Mouse (Mus musculus) MEL (cell line): ENCODE measurements at regions not wholly inside any gene's neighbourhood (a gene's known extent, or its start where the extent isn't known, plus 50 kb on each side); places are given as distances from the start of the nearest gene placed in this dataset.

Experiments
- DNase-seq: peaks from one replicate; pipeline ENCODE4 v3.0.0; 2011; ENCODE audit warnings: low read depth, low spot score
- H3K27ac ChIP-seq: 2 replicates; pipeline ENCODE4 v1.5.1; 2012; ENCODE audit warnings: low read depth, mild to moderate bottlenecking, control low read depth, low read length, moderate library complexity; ENCODE audit not compliant: control insufficient read depth
- H3K27me3 ChIP-seq, 2 experiments: fragments of 150-350 bp in 1 of 2; sonication (generic) in 1 of 2; 2 replicates each; pipeline ENCODE4 v1.6.1; 2012; ENCODE audit warnings: low read length in 2 of 2, mild to moderate bottlenecking in 2 of 2, improper control_type of control experiment in 1 of 2, moderate library complexity in 1 of 2; ENCODE audit not compliant: insufficient read depth in 2 of 2, control insufficient read depth in 1 of 2
- H3K36me3 ChIP-seq, 2 experiments: 2 replicates each; pipeline ENCODE4 v1.6.1; 2012 to 2014; ENCODE audit warnings: low read length in 2 of 2, improper control_type of control experiment in 1 of 2, inconsistent platforms in 1 of 2, mild to moderate bottlenecking in 1 of 2; ENCODE audit not compliant: insufficient read depth in 2 of 2, control insufficient read depth in 1 of 2
- H3K4me1 ChIP-seq, 2 experiments: fragments of 150-350 bp in 1 of 2; sonication (generic) in 1 of 2; 2 replicates each; pipeline ENCODE4 v1.6.1; 2012; ENCODE audit warnings: low read length in 2 of 2, improper control_type of control experiment in 1 of 2, mild to moderate bottlenecking in 1 of 2; ENCODE audit not compliant: insufficient read depth in 2 of 2, control insufficient read depth in 1 of 2
- H3K4me3 ChIP-seq, 2 experiments: fragments of 150-350 bp in 1 of 2; sonication (generic) in 1 of 2; 2 replicates each; pipeline ENCODE4 v1.5.1; 2012; ENCODE audit warnings: low read depth in 2 of 2, low read length in 2 of 2, mild to moderate bottlenecking in 2 of 2, moderate library complexity in 2 of 2, control low read depth in 1 of 2, improper control_type of control experiment in 1 of 2; ENCODE audit not compliant: control insufficient read depth in 1 of 2, insufficient read depth in 1 of 2
- H3K79me2 ChIP-seq: 2 replicates; pipeline ENCODE4 v1.6.1; 2012; ENCODE audit warnings: mild to moderate bottlenecking, low read length, moderate library complexity; ENCODE audit not compliant: control insufficient read depth, poor library complexity, insufficient read depth
- H3K9ac ChIP-seq: 2 replicates; pipeline ENCODE4 v1.6.1; 2012; ENCODE audit warnings: low read depth, mild to moderate bottlenecking, control low read depth, low read length, moderate library complexity; ENCODE audit not compliant: control insufficient read depth, poor library complexity, severe bottlenecking
- H3K9me3 ChIP-seq: fragments of 150-350 bp; sonication (generic); replicated peaks from 2 replicates; pipeline ENCODE4 v1.6.1; 2012; ENCODE audit warnings: mild to moderate bottlenecking, low read length, improper control_type of control experiment, moderate library complexity; ENCODE audit not compliant: insufficient read depth
- CHD1 ChIP-seq: IDR thresholded peaks from 2 replicates; pipeline ENCODE4 v1.6.1; 2012; ENCODE audit warnings: low read depth, mild to moderate bottlenecking, inconsistent platforms, low read length, improper control_type of control experiment
- CTCF ChIP-seq, 3 experiments: IDR thresholded peaks in 2 of 3; conservative IDR thresholded peaks in 1 of 3; 2 replicates each; pipeline ENCODE4 v1.5.1; 2011 to 2012; ENCODE audit warnings: low read length in 3 of 3, low read depth in 2 of 3, mild to moderate bottlenecking in 2 of 3, improper control_type of control experiment in 1 of 3, inconsistent platforms in 1 of 3, mixed read lengths in 1 of 3, moderate library complexity in 1 of 3; ENCODE audit not compliant: control insufficient read depth in 1 of 3, insufficient read depth in 1 of 3, poor library complexity in 1 of 3, severe bottlenecking in 1 of 3
- E2F4 ChIP-seq: IDR thresholded peaks from 2 replicates; pipeline ENCODE4 v1.6.1; 2011; ENCODE audit warnings: low read depth, low read length, improper control_type of control experiment, borderline replicate concordance
- EP300 ChIP-seq, 2 experiments: IDR thresholded peaks; 2 replicates each; pipeline ENCODE4 v1.6.1; 2011; ENCODE audit warnings: improper control_type of control experiment in 2 of 2, low read length in 2 of 2, low read depth in 1 of 2, mild to moderate bottlenecking in 1 of 2
- GABPA ChIP-seq: IDR thresholded peaks from 2 replicates; pipeline ENCODE4 v1.6.1; 2012; ENCODE audit warnings: low read depth, mild to moderate bottlenecking, inconsistent platforms, low read length, improper control_type of control experiment, moderate library complexity
- KAT2A ChIP-seq: conservative IDR thresholded peaks from 2 replicates; pipeline ENCODE4 v1.6.1; 2012; ENCODE audit warnings: low read depth, low read length, improper control_type of control experiment, inconsistent platforms
- MAFK ChIP-seq: IDR thresholded peaks from 2 replicates; pipeline ENCODE4 v1.6.1; 2011; ENCODE audit warnings: low read depth, mild to moderate bottlenecking, low read length, improper control_type of control experiment, borderline replicate concordance
- MAX ChIP-seq: IDR thresholded peaks from 2 replicates; pipeline ENCODE4 v1.6.1; 2011; ENCODE audit warnings: low read length, improper control_type of control experiment
- MAZ ChIP-seq: IDR thresholded peaks from 2 replicates; pipeline ENCODE4 v1.6.1; 2012; ENCODE audit warnings: low read depth, mild to moderate bottlenecking, inconsistent platforms, low read length, improper control_type of control experiment
- MEF2A ChIP-seq: IDR thresholded peaks from 2 replicates; pipeline ENCODE4 v1.6.1; 2014; ENCODE audit warnings: low read depth, mild to moderate bottlenecking, inconsistent platforms, low read length, improper control_type of control experiment; ENCODE audit not compliant: poor library complexity, insufficient replicate concordance, severe bottlenecking; ENCODE audit errors: extremely low read depth
- MYB ChIP-seq: IDR thresholded peaks from 2 replicates; pipeline ENCODE4 v1.6.1; 2011; ENCODE audit warnings: mild to moderate bottlenecking, low read depth, low read length, improper control_type of control experiment
- POLR2AphosphoS2 ChIP-seq: IDR thresholded peaks from 2 replicates; pipeline ENCODE4 v1.6.1; 2011; ENCODE audit warnings: low read length, improper control_type of control experiment
- POLR2AphosphoS5 ChIP-seq: IDR thresholded peaks from 2 replicates; pipeline ENCODE4 v1.6.1; 2012; ENCODE audit warnings: low read depth, borderline replicate concordance, mild to moderate bottlenecking, inconsistent platforms, low read length, moderate library complexity, mixed read lengths
- RAD21 ChIP-seq: IDR thresholded peaks from 2 replicates; pipeline ENCODE4 v1.6.1; 2011; ENCODE audit warnings: mild to moderate bottlenecking, low read depth, low read length, improper control_type of control experiment
- RCOR1 ChIP-seq: IDR thresholded peaks from 2 replicates; pipeline ENCODE4 v1.6.1; 2012; ENCODE audit warnings: low read depth, mild to moderate bottlenecking, inconsistent platforms, low read length, improper control_type of control experiment
- SIN3A ChIP-seq: IDR thresholded peaks from 2 replicates; pipeline ENCODE4 v1.6.1; 2012; ENCODE audit warnings: low read length, improper control_type of control experiment, inconsistent platforms
- UBTF ChIP-seq: IDR thresholded peaks from 2 replicates; pipeline ENCODE4 v1.6.1; 2012; ENCODE audit warnings: low read depth, mild to moderate bottlenecking, inconsistent platforms, low read length, improper control_type of control experiment, moderate library complexity, borderline replicate concordance; ENCODE audit not compliant: insufficient read depth
- USF2 ChIP-seq, 2 experiments: IDR thresholded peaks; 2 replicates each; pipeline ENCODE4 v1.6.1; 2011 to 2012; ENCODE audit warnings: improper control_type of control experiment in 2 of 2, low read length in 2 of 2, borderline replicate concordance in 1 of 2, inconsistent platforms in 1 of 2, low read depth in 1 of 2, mild to moderate bottlenecking in 1 of 2; ENCODE audit not compliant: insufficient read depth in 1 of 2
- ZMIZ1 ChIP-seq: IDR thresholded peaks from 2 replicates; pipeline ENCODE4 v1.6.1; 2012; ENCODE audit warnings: low read depth, mild to moderate bottlenecking, inconsistent platforms, low read length, improper control_type of control experiment, moderate library complexity

GRCm38 (mm10) chr4:100722532-100722931 is 53.9 kb upstream of the Cachd1 start:
- no peak for DNase-seq
- H3K36me3 ChIP-seq: no peaks in the 10 kb centered on the region
- H3K9ac ChIP-seq: no peak overlapping the region
- H3K27ac ChIP-seq: no peak overlapping the region
- H3K4me3 ChIP-seq: no peak overlapping the region
- TF ChIP-seq CTCF (IDR thresholded peaks at IDR 0.05 in 2 of 3, conservative IDR thresholded peaks at IDR 0.05 in 1 of 3; ENCODE audit: control insufficient read depth in 1 of 3, insufficient read depth in 1 of 3, low read depth in 2 of 3, low read length in 3 of 3, poor library complexity in 1 of 3, severe bottlenecking in 1 of 3) (peak; percentile 8 to 51 (median 41)), POLR2AphosphoS5 (no peak)
- no peaks in the 10 kb centered on the region for H3K79me2 ChIP-seq
- no peaks in the 10 kb centered on the region for H3K4me1 ChIP-seq
- no peaks in the 10 kb centered on the region for H3K27me3 ChIP-seq
- no peaks in the 10 kb centered on the region for H3K9me3 ChIP-seq

- TF ChIP-seq RAD21: no peak
- TF ChIP-seq EP300 (IDR thresholded peaks at IDR 0.05; ENCODE audit: low read depth in 1 of 2, low read length in 2 of 2): no peak
- TF ChIP-seq POLR2AphosphoS2: no peak
- TF ChIP-seq MAZ: no peak
- no peak for TF ChIP-seq UBTF
- TF ChIP-seq CHD1: no peak
- TF ChIP-seq POLR2AphosphoS5: no peak
- TF ChIP-seq MAX: no peak
- no peak for TF ChIP-seq MEF2A
- TF ChIP-seq CTCF (IDR thresholded peaks at IDR 0.05 in 2 of 3, conservative IDR thresholded peaks at IDR 0.05 in 1 of 3; ENCODE audit: control insufficient read depth in 1 of 3, insufficient read depth in 1 of 3, low read depth in 2 of 3, low read length in 3 of 3, poor library complexity in 1 of 3, severe bottlenecking in 1 of 3): no peak
- no peak for TF ChIP-seq RCOR1
- TF ChIP-seq USF2 (IDR thresholded peaks at IDR 0.05; ENCODE audit: borderline replicate concordance in 1 of 2, insufficient read depth in 1 of 2, low read depth in 1 of 2, low read length in 2 of 2): no peak
- no peak for TF ChIP-seq ZMIZ1
- no peak for TF ChIP-seq MAFK
- no peak for TF ChIP-seq KAT2A
- TF ChIP-seq GABPA: no peak
- no peak for TF ChIP-seq E2F4
- no peak for TF ChIP-seq MYB
- TF ChIP-seq SIN3A: no peak
- no peaks in the 10 kb centered on the region for H3K27me3 ChIP-seq
- H3K36me3 ChIP-seq: no peaks in the 10 kb centered on the region
- H3K4me1 ChIP-seq: no peaks in the 10 kb centered on the region
- no peak overlapping the region for H3K9ac ChIP-seq
- no peak overlapping the region for H3K27ac ChIP-seq
- H3K9me3 ChIP-seq: no peaks in the 10 kb centered on the region
- no peaks in the 10 kb centered on the region for H3K79me2 ChIP-seq
- no peak for DNase-seq
- H3K4me3 ChIP-seq: no peak overlapping the region
These were observed 53.4 kb upstream of the Cachd1 start for GRCm38 (mm10) chr4:100723053-100723452.
